Mouse (Mus musculus) retina, postnatal 1 day (tissue): ENCODE measurements around the gene Kif5a.
A peak's percentile ranks its signal among the peaks of the same experiment; 100 is the strongest.
"Not testable (repeated sequence)": the region's sequence is repeated elsewhere in the genome, so short reads cannot be mapped to it uniquely, and the experiment has no call there.

Source experiments
- DNase-seq: peaks from one replicate; pipeline ENCODE4 v3.0.0-alpha.2; 2012

Gene Kif5a

DNA sequence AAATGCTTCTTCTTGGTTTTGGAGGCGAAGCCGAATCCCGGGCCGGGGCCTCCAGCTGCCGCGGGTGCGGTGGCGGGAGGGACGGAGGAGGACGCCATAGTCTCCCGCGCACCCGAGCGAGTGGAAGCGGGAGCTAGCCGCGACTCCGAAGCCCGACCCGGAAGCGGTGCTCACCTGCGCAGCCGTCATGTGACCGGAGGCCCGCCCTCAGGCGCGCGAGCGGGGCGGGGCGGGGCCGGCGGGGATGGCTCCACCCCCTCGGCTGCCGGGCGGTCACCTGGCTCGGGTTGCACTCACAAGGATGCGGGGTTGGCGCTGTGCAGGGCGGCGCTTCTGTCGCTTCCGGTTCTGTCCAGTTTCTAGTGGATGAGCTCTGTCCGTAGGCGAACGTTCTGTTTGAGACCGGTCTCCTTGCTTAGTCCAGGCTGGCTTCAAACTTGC, 51.7 kb downstream of the Kif5a start, which contains the start of gene Pip4k2c:
Pip4k2c (minus strand) TSS at position 172 of the 441 bp plus-strand sequence.
- DNase-seq = peak; percentile 86

DNA sequence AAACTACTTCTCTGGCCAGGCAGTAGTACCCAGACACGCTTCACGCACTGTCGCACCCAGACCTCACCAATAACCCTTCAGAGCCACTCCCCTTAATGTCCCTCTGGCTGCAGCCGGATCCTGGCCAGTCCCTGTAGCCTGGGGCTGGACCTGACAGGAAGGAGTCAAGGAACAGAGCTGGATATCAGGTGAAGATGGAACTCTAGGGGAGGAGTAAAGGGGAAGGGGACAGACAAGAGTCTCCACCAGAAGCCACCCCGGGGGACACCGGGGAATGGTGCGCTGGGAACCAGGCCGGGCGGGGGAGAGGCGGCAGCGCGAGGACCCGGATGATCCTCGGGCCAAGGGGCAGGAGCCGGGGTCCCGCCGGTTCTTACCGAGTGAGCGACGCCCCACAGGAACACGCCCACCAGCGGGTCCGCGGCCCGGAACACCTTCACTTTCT, 52.2 kb downstream of the Kif5a start:
- DNase-seq = no peak

DNA sequence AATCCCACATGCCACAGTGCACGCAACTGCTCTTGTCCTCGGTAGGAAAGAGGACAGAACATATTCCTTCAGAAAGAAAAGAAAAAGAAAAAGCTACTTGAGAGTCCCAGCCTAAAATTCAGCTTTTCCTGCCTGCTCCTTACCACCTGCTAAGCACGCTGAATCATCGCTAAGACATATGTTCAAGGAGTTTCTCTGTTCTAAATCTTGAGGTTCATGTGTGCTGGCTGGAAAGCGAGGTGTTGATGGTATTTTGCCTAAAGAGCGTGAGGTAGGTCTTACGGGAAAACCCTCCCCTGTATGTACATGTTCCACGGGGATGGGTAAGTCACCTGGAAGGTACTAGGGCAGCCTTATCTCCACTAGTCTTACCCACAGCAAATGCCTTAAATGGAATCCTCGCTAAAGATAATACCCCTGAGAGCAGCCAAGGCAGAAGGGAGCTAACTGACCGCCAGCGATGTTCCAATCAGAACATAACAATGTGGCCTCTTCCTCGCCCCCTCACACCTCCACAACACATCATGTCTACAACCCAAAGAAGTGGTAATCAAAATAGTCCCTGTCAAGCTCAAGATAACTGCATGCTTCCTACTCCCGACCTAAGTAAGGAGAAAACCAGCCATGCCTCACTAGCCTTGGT, 53.1 kb downstream of the Kif5a start:
- DNase-seq = no peak

DNA sequence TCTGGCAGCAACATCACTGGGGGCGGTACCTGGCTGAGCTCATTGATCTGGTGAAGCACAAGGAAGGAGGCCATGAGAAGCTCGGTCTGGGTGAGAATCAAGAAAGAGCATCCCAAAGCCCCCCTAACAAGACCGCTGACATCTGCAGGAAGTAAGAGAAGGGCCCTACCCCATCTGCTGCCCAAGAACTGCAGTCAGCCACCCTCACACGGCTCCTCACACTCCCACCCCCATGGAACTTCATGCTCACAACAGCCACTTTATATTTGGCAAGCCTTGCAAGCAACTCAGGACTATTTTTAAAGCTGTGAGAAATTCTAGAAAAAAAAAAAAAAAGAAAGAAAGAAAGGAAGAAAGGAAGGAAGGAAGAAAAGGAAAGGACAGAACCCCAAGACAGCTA, 54.2 kb downstream of the Kif5a start:
- no peak for DNase-seq

DNA sequence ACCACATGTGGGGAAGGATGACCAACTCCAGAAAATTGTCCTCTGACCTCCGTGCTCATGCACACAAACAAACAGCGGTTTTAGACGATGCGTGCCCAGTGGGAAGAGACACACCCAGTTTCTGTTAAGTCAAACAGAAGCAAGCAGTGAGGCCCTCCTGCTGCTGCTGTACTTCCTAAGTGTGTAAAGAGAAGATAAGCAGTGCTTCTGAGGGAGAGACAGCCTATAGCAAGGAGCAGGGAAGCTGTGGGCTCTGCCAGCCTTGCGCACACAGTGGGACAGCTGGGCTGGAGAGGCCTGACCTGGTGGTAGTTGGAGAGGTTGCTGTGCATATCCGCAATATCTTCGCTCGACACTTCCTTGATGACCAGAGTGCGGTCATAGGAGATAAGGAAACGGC, 57.8 kb downstream of the Kif5a start:
- no peak for DNase-seq

DNA sequence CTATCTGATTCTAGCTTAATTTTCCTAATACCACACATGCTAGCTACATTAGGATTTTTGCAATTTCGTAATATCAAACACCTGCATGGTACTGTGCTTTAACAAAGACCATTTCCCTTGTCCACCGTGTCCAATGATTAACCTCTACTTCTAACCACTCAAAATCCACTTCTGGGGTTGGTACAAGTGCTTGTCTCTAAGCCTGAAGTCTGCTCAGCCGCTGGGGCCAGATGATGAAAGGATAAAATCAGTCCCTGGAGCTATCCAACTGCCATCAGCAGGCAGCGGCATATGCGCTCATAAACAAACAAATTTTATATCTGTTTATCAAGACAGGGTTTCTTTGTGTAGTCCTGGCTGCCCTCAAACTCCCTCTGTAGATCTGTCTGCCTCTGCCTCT, 58.6 kb downstream of the Kif5a start:
- DNase-seq = no peak

DNA sequence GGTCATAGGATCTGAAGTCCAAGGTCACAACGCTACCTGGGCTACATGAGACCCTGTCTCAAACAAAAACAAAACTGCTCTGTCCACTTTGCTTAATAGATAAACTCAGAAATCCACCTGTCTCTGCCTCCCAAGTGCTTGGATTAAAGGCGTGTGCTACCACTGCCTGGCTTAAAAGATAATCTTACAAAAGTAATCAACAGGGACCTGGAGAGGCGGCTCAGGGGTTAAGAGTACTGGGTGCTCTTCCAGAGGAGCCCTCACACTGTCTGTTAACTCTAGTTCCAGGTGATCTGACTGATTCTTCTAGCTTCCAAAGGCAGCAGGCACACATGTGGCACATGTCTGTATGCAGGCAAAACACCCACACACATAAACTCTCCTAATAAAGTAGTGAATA, 60.0 kb downstream of the Kif5a start:
- no peak for DNase-seq

DNA sequence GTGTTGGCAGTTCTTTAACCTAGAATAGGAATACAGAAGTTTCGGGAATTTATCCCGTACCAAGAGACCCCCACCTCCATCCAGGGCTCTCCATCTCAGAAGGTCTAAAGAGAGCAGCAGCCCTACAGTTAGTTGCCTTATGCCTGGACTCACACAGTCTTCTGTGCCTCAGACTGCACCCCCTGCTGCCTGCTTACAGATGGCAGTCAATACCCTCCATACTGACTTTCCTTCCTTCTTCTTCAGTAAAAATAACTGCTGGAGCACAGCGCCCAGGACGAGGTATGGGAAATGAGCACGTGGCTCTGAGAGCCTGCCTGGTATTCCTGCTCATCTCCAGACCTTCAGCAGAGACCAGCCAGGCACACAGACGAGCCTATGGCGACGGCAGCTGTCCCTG, 62.9 kb downstream of the Kif5a start:
- no peak for DNase-seq

DNA sequence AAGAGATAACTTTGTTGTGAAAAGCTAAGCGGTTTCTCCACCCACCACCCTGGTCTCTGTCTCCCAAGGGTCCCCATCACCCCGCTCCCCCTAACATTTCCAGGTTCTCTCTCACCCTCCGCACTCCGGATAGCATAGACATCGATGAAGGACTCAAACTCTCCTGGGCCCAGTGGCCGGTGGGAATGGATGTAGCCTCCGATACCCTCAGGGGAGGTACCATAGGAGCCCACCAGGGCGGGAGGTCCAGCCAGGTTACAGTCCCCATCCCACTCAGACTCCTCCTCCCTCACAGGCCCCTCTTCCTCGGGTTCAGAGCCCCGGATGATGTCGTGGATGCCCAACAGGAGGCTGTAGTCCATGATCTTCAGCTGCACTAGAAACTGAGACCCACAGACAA, 63.7 kb downstream of the Kif5a start:
- DNase-seq = no peak

DNA sequence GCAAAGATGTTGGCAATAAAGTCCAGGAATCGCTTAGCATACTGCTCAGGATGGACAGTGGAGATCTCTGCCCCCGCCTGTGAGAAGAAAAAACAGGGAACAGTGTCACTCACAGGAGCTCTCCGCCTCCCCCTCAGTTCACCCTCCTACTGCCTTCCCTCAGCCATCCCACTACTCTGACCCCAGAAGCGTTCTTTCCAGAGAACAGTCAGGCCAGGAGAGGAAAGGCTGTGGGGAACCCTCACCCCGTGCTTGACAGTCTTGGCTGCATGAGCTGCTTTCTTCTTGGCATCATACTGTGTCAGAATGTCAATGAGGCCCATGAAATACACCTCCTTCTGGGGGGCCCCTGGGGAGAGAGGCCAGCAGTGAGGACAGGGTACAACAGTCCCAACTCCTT, 64.1 kb downstream of the Kif5a start:
- no peak for DNase-seq

DNA sequence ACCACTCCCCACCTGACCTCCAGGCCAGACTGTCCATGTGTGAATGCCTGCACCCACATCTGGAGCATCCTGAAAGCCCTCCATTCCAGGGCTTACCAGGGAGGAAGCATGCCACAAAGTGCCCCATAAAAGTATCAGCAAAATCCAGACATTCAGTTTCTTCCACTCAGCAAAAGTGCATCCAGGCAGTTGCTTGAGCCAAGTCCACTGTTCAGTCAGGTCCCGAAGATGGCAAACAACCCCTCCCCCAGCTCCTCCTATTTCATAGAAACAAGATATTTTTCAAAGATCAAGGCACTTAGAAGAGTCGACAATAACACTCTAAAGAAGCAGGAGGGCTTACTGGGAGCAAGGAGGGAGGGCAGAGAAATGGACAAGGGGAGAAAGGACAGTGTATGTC, 64.7 kb downstream of the Kif5a start:
- no peak for DNase-seq

DNA sequence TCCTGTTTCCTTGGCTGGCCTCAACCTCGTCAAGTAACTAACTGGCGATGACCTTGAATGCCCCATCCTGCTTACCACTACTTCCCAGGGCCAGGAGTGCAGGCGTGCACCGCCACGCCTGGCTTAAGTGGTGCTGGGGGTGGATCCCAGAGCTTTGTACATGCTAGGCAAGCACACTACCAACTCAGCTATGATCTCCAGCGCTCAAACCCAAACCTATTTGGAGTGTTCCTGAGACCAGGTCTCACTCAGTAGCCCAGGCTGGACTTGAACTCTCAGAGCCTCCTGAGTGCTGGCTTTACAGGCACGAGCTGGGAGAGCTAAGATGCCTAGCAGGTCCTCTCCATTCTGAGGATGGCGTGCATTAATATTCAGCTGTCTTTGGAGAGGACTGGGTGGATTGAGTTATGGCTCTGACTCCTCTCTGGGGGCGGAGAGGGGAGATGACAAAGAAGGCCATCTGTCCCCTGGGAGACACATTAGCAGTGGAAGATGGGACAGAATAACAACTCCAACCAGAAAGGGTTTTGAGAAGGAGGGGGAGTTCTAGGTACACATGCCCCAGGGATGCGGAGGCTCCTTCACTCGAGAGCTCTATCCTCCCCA, 65.5 kb downstream of the Kif5a start:
- no peak for DNase-seq

DNA sequence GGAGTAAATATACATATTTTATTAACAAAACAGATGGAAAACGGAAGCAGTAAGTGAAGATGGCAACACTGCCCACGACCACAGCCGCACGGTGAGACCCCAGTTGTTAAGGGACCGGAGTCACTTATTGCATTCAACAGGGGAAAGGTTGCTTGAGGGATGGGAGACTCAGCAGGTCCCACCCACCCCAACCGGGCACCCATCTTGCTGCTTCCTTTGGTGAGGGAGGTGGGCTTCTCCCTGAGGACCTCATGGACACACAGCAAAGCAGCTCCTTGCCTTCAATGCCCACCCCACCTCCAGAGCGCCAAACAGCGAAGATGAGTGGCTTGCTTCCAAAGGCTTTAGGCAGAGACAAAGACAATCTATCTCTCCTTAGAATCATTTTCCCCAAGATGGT, 66.0 kb downstream of the Kif5a start:
- DNase-seq = no peak

DNA sequence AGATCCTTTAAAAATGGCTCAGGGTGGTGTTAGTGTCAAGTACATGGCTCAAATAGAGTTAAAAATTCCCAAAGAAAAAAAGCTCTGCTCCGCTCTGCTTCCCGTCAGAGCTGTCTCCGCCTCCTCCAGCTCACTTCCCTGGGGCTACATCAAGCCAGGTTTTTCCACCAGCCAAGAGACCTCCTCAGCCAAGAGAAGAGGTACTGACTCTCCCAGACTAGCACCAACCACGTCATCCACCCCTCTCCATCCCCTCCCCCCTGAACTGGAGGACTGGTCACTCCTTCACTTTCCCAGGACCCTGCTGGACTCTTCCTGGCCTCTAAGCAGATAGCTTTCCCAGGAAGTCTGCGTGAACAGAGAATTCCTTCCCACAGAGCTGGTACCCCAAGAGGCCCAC, 66.8 kb downstream of the Kif5a start:
- DNase-seq = peak; percentile 64

DNA sequence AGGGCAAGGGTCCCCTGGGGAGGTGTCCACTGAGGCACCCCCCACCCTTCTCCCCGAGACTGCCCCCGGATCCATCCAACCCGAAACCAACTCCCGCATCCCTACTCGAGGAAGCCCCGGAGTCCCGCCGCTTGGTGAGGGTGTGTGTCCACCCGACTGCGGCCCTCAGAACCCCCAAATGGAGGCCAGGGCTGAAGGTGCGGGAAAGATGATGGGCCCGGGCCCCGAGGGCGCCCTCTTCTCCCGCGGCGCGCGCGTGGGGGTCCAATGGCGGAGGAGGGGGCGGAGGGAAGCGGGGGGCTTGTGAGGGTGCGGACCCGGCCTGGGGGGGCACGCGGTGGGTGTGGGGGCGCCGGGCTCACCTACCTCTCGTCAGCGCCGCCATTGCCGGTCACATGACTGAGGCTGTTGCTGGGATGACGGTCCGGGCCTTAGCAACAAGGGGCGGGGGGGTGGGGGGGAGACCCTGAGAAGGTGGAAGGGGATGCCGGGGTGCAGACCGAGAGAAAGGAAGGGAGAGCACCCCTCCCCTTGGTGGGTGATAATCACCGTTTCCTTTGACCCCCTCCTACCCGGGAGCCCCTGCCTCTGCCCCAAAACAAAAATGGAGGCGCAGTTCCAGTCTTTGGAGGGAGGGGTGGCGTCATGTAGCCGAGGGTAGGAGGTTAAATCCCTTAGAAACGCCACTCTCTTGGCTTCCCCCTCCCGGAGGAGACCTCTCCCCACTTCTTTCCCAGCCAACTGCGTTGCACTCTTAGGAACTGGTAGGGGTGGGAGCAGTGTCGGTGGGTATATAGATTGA, 67.6 kb downstream of the Kif5a start, which contains the start of gene Dtx3:
Dtx3 (minus strand) TSS at position 401 of the 802 bp plus-strand sequence.
- DNase-seq = peak; percentile 72

DNA sequence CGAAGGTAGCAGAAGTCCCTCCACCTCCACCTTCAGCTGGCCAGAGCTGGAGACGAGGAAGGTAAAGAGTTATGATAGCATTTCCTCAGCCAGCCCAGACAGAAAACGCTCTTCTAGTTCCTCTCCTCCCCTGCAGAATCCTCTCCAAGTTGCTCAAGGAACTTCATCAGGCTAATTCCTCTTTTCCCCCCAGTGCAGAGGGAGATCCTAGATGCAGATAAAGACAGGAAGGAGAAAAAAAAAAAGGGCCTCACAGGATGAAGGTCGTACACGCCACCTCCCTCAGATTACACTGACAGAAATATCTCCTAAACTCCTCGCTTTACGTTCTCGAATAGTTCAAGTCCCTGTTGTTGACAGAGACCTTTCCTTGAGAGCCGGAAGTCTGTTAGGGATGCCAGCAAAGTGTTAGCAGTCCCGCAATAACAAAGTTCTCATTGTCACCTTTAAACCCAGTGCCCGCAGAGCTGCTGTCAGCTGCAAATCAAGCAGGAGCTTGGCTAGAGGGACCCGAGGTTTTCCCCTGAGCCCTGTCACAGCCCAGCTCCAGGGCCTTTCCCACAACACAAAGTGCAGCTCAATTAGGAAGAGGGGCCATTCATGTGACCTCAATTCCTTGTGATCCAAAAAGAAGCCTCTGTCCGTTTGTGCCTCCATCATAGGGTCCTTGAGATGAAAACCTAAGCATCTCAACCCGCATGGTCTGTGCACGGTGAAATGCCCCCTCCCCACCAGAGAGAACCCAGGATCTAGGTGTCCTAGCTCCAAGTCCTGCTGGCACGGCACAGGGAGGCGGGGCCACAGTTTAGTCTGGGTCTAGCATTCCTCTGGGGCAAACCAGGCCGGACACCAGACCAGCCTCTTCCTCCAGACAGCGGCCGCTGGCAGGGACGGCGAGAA, 68.5 kb downstream of the Kif5a start:
- peak; percentile 58 for DNase-seq

DNA sequence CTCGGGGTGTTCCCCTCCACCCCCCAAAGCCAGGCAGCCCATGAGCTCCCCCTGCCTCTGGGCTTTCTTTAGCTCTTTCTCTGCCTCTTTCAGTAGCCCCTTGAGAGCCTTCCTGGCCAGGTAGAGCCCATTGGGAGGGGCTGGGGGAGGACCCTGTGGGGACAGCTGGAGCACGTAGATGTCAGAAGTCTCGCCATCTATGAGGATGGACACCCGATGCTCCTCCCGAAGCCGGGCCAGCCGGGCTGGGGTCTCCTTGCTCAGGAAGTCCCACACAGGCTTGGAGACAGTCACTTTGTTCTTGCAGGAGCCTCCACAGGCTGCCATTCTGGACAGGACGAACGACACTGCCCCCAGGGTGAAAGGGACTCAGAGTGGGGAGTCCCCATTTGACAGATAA, 70.1 kb downstream of the Kif5a start:
- DNase-seq = no peak

DNA sequence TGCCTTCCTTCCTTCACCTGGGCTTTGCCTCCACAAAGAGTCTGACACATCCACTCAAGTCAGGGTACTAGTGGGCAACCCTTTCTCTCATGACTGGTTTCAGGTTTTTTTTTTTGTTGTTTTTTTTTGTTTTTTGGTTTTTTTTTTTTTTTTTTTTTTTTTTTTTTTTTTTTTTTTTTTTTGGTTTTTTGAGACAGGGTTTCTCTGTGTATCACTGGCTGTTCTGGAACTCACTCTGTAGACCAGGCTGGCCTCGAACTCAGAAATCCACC, 71.2 kb downstream of the Kif5a start:
- not testable (repeated sequence) for DNase-seq

DNA sequence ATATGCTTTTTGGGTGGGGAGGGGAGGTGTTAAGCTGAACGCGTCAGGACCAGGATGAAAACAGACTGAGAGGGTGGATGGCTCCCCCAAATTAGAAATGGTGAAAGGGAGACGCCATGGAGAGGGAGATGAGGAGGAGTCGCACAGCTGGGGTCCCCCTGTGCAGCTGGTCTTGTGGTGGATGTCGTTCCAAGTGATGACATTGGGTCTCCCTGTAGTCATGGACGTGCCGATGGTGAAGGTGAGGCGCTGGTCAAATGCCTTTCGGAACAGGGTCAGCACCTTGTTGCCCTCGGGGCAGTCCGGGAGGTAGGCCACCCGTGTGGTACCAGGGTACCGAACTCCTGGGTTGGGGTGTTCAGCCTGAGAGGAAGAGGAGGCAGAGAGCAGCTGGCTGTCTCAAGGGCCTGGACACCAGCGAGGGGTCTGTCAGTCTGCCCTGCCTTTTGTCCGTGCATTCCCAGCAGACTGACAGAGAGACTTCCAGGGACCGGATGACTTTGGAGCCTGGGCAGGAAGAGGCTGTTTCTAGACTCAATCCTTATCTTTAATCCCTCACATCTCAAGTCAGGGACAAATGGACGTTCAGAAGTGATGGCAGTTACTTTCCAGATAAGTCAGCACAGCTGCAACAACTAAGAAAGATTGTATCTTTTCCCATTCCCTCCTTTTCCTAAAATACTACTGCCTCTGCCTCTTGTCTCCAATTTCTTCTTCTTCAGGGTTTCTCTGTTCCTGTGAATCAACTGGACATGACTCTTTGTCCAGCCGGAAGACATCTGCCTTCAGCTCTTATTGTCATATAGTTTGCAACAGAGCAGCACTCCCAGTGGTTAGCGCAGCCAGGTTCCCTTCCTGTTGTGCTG, 71.7 kb downstream of the Kif5a start:
- DNase-seq = no peak

DNA sequence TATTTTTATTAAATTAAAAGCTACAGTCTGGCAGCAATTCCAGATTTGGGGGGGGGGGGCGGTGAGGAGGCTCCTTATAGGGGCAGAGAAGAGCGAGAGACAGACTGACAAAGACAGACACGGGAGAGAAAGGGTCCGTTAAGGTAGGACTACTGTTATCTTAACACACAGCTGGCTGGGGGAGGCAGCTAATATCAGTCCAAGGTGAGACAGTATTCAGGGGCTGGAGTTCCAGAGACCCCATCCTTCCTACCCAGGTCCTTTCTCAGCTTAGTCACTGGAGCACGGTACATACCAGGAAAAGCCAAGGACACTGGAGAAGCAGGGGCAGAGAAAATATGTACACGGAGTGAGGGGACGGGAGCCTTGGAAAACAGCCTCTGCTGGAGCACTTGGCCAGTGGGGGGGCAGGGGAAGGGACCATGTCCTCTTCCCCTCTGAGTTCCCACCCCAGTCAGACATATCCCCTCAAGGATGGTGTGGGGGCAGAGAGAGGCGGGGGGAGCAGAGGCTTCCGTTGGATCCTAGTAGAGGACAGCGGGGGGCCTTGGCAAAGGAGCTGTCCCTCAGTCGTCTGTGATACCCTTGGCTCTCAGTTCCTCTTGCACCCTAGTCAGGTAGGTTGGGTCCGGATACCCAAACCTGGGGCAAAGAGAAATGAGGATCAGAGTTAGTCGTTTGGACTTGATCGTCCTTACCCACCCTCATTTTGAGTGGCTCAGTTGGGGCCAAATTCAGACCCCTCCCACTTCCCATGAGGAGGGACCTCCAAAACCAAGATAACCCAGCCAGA, 72.6 kb downstream of the Kif5a start:
- no peak for DNase-seq
